18 mouse cellular contexts compared by ENCODE assay signal in the genomic region with DNA sequence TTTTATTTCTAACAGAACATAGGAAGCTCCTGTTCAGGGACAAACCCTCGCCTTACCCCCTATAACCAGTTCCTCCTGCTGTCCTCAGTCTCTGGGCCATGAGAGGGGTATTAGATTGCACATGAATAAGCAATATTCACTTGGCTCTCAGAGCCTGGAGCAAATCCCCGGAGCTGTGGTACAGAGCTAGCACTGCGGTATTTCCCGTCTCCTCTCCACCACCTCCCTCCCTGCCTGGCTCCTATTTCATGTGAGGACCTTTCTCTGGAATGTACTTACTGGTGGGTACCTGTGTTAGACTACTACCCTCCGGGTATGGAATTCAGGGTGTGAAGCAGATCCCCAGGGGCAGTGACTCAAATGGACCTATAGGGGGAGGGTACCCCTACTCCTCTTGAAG.
A peak's percentile ranks its signal among the peaks of the same experiment; 100 is the strongest.
DNase-seq lines count a peak whose midpoint lies in the region; ATAC-seq and TF ChIP-seq lines count a peak whose summit lies in the region.
"Had no signal": no experiment of that assay in that cellular context is flagged by ENCODE, and none has a peak within 500 bp of the region (broad histone marks: within the 10 kb centered on the region; RNA-seq: fewer than 3 reads in every experiment).

No protein-coding gene starts in this region.

- H3K9ac ChIP-seq in hindbrain, embryonic 12.5 days, result no peak overlapping the region
- H3K9ac ChIP-seq in hindbrain, embryonic 13.5 days, result no peak overlapping the region
- H3K9ac ChIP-seq in lung, embryonic 14.5 days, result no peak overlapping the region
- no peak overlapping the region for H3K9ac ChIP-seq in embryonic facial prominence, embryonic 14.5 days (ENCODE audit: low read depth, low read length)
- H3K9ac ChIP-seq: heart, embryonic 15.5 days; liver, embryonic 13.5 days had no signal

- peak; percentile 23 for DNase-seq in lung, embryonic 14.5 days
- DNase-seq in lung, postnatal 4 days, result no peak
- peak; percentile 85 for DNase-seq in embryonic facial prominence, embryonic 14.5 days (ENCODE audit: low spot score)
- DNase-seq in retina, postnatal 1 day, result peak; percentile 26
- no peak for DNase-seq in frontal cortex, postnatal 36 days (ENCODE audit: low spot score in 2 of 2)
- DNase-seq: adrenal gland, postnatal 10 days; cerebellum, adult 9-10 months; gastrocnemius, postnatal 14 days; kidney, adult 11 months; layer of hippocampus, postnatal 36 days; liver, embryonic 13.5 days; thymus, postnatal 25 days had no signal

- no peak overlapping the region for H3K4me3 ChIP-seq in hindbrain, embryonic 12.5 days
- no peak overlapping the region for H3K4me3 ChIP-seq in hindbrain, embryonic 13.5 days
- no peak overlapping the region for H3K4me3 ChIP-seq in lung, embryonic 14.5 days (ENCODE audit: low read depth, low read length)
- no peak overlapping the region for H3K4me3 ChIP-seq in embryonic facial prominence, embryonic 14.5 days (ENCODE audit: low read depth, low read length)
- H3K4me3 ChIP-seq: heart, embryonic 15.5 days; liver, embryonic 13.5 days; megakaryocyte, embryonic 14.5 days had no signal

- H3K9me3 ChIP-seq in hindbrain, embryonic 12.5 days (replicated peaks), result no peaks in the 10 kb centered on the region
- no peaks in the 10 kb centered on the region for H3K9me3 ChIP-seq in hindbrain, embryonic 13.5 days
- H3K9me3 ChIP-seq in lung, embryonic 14.5 days (ENCODE audit: low read depth, low read length), result no peaks in the 10 kb centered on the region
- H3K9me3 ChIP-seq in embryonic facial prominence, embryonic 14.5 days (ENCODE audit: control insufficient read depth, low read length), result no peaks in the 10 kb centered on the region
- H3K9me3 ChIP-seq: heart, embryonic 15.5 days; liver, embryonic 13.5 days had no signal

- H3K4me1 ChIP-seq in hindbrain, embryonic 12.5 days, result 0 out of 2 replicates have a peak, but pooled peaks cover 2% of the 10 kb centered on the region
- H3K4me1 ChIP-seq in hindbrain, embryonic 13.5 days (replicated peaks), result no peaks in the 10 kb centered on the region
- no peaks in the 10 kb centered on the region for H3K4me1 ChIP-seq in lung, embryonic 14.5 days (ENCODE audit: insufficient read depth)
- peaks cover 14% of the 10 kb centered on the region for H3K4me1 ChIP-seq in embryonic facial prominence, embryonic 14.5 days (ENCODE audit: control insufficient read depth, insufficient read depth, low read length)
- H3K4me1 ChIP-seq: heart, embryonic 15.5 days; liver, embryonic 13.5 days; megakaryocyte, embryonic 14.5 days had no signal

- no peak overlapping the region for H3K4me2 ChIP-seq in hindbrain, embryonic 12.5 days (replicated peaks)
- H3K4me2 ChIP-seq in hindbrain, embryonic 13.5 days, result no peak overlapping the region
- no peak overlapping the region for H3K4me2 ChIP-seq in lung, embryonic 14.5 days
- H3K4me2 ChIP-seq in embryonic facial prominence, embryonic 14.5 days (ENCODE audit: low read depth, low read length), result no peak overlapping the region
- H3K4me2 ChIP-seq: heart, embryonic 15.5 days; liver, embryonic 13.5 days had no signal

- no peaks in the 10 kb centered on the region for H3K36me3 ChIP-seq in hindbrain, embryonic 12.5 days
- H3K36me3 ChIP-seq in hindbrain, embryonic 13.5 days, result no peaks in the 10 kb centered on the region
- no peaks in the 10 kb centered on the region for H3K36me3 ChIP-seq in lung, embryonic 14.5 days (ENCODE audit: insufficient read depth)
- no peaks in the 10 kb centered on the region for H3K36me3 ChIP-seq in embryonic facial prominence, embryonic 14.5 days (ENCODE audit: control insufficient read depth, insufficient read depth, low read length)
- H3K36me3 ChIP-seq: heart, embryonic 15.5 days; liver, embryonic 13.5 days had no signal

- no peak for TF ChIP-seq CTCF in lung, embryonic 14.5 days (IDR thresholded peaks at IDR 0.05; ENCODE audit: low read depth)

- 66% methylated on average over 5 of the region's 5 CpGs for WGBS in hindbrain, embryonic 12.5 days
- WGBS in hindbrain, embryonic 13.5 days, result 72% methylated on average over 5 of the region's 5 CpGs
- 50% methylated on average over 5 of the region's 5 CpGs for WGBS in lung, embryonic 14.5 days
- 19% methylated on average over 5 of the region's 5 CpGs for whole genome bisulfite sequencing in embryonic facial prominence, embryonic 14.5 days

- H3K27ac ChIP-seq in hindbrain, embryonic 12.5 days, result 0 out of 2 replicates have a peak overlapping the region, but pooled peaks have one; percentile 12
- H3K27ac ChIP-seq in hindbrain, embryonic 13.5 days, result no peak overlapping the region
- no peak overlapping the region for H3K27ac ChIP-seq in lung, embryonic 14.5 days (ENCODE audit: low read depth)
- H3K27ac ChIP-seq in embryonic facial prominence, embryonic 14.5 days (replicated peaks; ENCODE audit: low read depth, low read length), result no peak overlapping the region
- H3K27ac ChIP-seq: heart, embryonic 15.5 days; liver, embryonic 13.5 days had no signal

- H3K27me3 ChIP-seq in hindbrain, embryonic 12.5 days, result no peaks in the 10 kb centered on the region
- 0 out of 2 replicates have a peak, but pooled peaks cover 4% of the 10 kb centered on the region for H3K27me3 ChIP-seq in hindbrain, embryonic 13.5 days
- H3K27me3 ChIP-seq in lung, embryonic 14.5 days (ENCODE audit: insufficient read depth, low read length), result no peaks in the 10 kb centered on the region
- no peaks in the 10 kb centered on the region for H3K27me3 ChIP-seq in embryonic facial prominence, embryonic 14.5 days (replicated peaks; ENCODE audit: control insufficient read depth, insufficient read depth, low read length)
- H3K27me3 ChIP-seq: liver, embryonic 13.5 days; megakaryocyte, embryonic 14.5 days had no signal

- ATAC-seq in hindbrain, embryonic 12.5 days (ENCODE audit: low FRiP score), result no peak
- no peak for ATAC-seq in hindbrain, embryonic 13.5 days (ENCODE audit: low FRiP score)
- ATAC-seq in lung, embryonic 14.5 days (ENCODE audit: insufficient read depth), result no peak
- ATAC-seq in embryonic facial prominence, embryonic 14.5 days (ENCODE audit: low read depth), result peak; percentile 89
- ATAC-seq: activated CD4-positive, CD25-positive, alpha-beta regulatory T cell, adult 4 months; CD4-positive, CD25-positive, alpha-beta regulatory T cell, adult 4 months had no signal

Comparison
In these comparisons a context has a peak if more than half of its experiments do, and no peak if none do; other contexts are left out.
1. DNase-seq: peak in lung, embryonic 14.5 days (single experiment), embryonic facial prominence, embryonic 14.5 days (single experiment) and retina, postnatal 1 day (single experiment); none in lung, postnatal 4 days (0 of 2) and frontal cortex, postnatal 36 days (0 of 2).